Mouse (Mus musculus): ENCODE measurements around the gene Spdye4b. TPM values are rescaled to one million over a fixed set of nuclear protein-coding genes. Genes with fewer than 3 reads are reported as not detected.

The Spdye4b gene
- polyA plus RNA-seq, 1 experiment = not detected

DNA sequence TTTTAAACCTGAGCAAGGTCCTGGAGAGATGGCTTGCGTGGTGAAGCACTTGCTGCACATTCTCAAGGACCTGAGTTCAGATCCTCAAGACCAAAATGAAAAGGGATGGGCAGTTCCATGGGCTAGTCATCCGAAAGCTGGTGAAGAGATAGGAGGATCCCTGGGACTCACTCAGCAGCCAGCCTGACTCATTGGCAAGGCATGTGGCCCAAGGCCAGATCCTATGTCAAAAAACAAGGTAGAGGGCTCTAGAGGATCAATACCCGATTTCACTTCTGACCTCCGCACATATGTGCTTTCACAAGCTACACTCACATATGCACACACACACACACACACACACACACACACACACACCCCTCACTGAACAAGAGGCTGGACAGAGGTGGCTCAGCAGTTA, 15.7 kb downstream of the Spdye4b start:
- H3K4me1 ChIP-seq (ENCODE audit: control insufficient read depth, insufficient read depth, low read length) = no peaks in the 10 kb centered on the region
- H3K27ac ChIP-seq (ENCODE audit: insufficient read depth, low read length) = no peak overlapping the region
- no peak for TF ChIP-seq CTCF (IDR thresholded peaks at IDR 0.05; ENCODE audit: extremely low read depth, insufficient read depth, low read length)
- TF ChIP-seq POLR2A (IDR thresholded peaks at IDR 0.05; ENCODE audit: extremely low read depth, insufficient read depth, low read length) = no peak
- no peak overlapping the region for H3K4me3 ChIP-seq (ENCODE audit: insufficient read depth, low read length)

- no peak overlapping the region for H3K4me3 ChIP-seq (ENCODE audit: insufficient read depth, low read length)
- no peak overlapping the region for H3K27ac ChIP-seq (ENCODE audit: insufficient read depth, low read length)
- TF ChIP-seq CTCF (IDR thresholded peaks at IDR 0.05; ENCODE audit: extremely low read depth, insufficient read depth, low read length) (0 out of 2 replicates have a peak, but pooled peaks have one; percentile 2), POLR2A (IDR thresholded peaks at IDR 0.05; ENCODE audit: extremely low read depth, insufficient read depth, low read length) (no peak)
- no peaks in the 10 kb centered on the region for H3K4me1 ChIP-seq (ENCODE audit: control insufficient read depth, insufficient read depth, low read length)
These were observed 24.2 kb downstream of the Spdye4b start for GRCm38 (mm10) chr5:143205015-143205414.

- H3K27ac ChIP-seq (ENCODE audit: insufficient read depth, low read length) = no peak overlapping the region
- H3K4me1 ChIP-seq (ENCODE audit: control insufficient read depth, insufficient read depth, low read length) = no peaks in the 10 kb centered on the region
- H3K4me3 ChIP-seq (ENCODE audit: insufficient read depth, low read length) = no peak overlapping the region
- TF ChIP-seq CTCF (IDR thresholded peaks at IDR 0.05; ENCODE audit: extremely low read depth, insufficient read depth, low read length) (no peak), POLR2A (IDR thresholded peaks at IDR 0.05; ENCODE audit: extremely low read depth, insufficient read depth, low read length) (no peak)
These were observed 33.0 kb downstream of the Spdye4b start for GRCm38 (mm10) chr5:143213832-143214231.

DNA sequence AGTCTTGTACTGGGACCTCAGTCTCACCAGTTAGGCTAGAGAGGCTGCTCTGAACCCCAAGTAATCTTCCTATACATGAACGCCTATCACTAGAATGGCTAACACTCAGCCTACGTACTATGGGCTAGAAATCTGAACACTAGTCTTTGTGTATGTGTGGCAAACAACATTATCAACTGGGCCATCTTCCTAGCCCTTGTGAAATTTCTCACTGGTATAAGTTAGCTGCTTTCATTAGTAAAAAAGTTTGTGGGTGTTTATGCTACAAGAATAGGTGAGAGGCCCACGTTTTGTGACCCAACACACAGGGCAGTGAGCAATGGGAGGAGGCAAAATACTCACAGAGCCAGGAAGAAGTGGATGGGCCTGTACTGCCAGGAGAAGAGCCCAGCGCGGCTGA, 40.2 kb downstream of the Spdye4b start:
- Histone ChIP-seq H3K4me1 (ENCODE audit: control insufficient read depth, insufficient read depth, low read length) (no peaks in the 10 kb centered on the region), H3K4me3 (ENCODE audit: insufficient read depth, low read length) (no peak overlapping the region), H3K27ac (ENCODE audit: insufficient read depth, low read length) (no peak overlapping the region)
- TF ChIP-seq POLR2A (IDR thresholded peaks at IDR 0.05; ENCODE audit: extremely low read depth, insufficient read depth, low read length) = no peak
- TF ChIP-seq CTCF (IDR thresholded peaks at IDR 0.05; ENCODE audit: extremely low read depth, insufficient read depth, low read length) = no peak

- H3K4me3 ChIP-seq (ENCODE audit: insufficient read depth, low read length) = no peak overlapping the region
- H3K27ac ChIP-seq (ENCODE audit: insufficient read depth, low read length) = no peak overlapping the region
- no peaks in the 10 kb centered on the region for H3K4me1 ChIP-seq (ENCODE audit: control insufficient read depth, insufficient read depth, low read length)
- TF ChIP-seq CTCF (IDR thresholded peaks at IDR 0.05; ENCODE audit: extremely low read depth, insufficient read depth, low read length) (no peak), POLR2A (IDR thresholded peaks at IDR 0.05; ENCODE audit: extremely low read depth, insufficient read depth, low read length) (no peak)
These were observed 41.5 kb downstream of the Spdye4b start for GRCm38 (mm10) chr5:143222287-143222686.

DNA sequence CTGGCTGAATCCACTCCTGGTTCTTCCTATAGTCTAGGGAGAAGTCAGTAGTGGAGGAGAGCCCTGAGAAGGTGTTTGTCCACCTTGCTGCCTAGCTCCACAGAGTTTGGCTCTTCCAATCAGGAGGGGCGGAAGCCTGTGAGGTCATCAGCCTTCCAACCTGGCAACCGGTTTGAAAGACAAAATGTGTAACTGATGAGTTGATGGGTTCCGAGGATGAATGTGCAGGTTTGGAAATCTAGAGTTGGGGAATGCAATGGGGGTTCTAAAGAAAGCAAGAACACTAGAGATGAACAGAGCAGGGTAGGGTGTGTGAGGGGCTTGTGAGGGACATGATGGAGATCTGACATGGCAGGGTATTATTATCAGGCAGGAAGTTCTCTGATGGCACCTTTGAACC, 46.0 kb downstream of the Spdye4b start, which contains the start of gene Spdye4a:
Gene Spdye4a (minus strand): TSS at position 101 of the 400 bp plus-strand sequence.
- H3K27ac ChIP-seq (ENCODE audit: insufficient read depth, low read length) = no peak within 1 kb of the TSS
- TF ChIP-seq CTCF (IDR thresholded peaks at IDR 0.05; ENCODE audit: extremely low read depth, insufficient read depth, low read length) (no peak), POLR2A (IDR thresholded peaks at IDR 0.05; ENCODE audit: extremely low read depth, insufficient read depth, low read length) (no peak)
- H3K4me1 ChIP-seq (ENCODE audit: control insufficient read depth, insufficient read depth, low read length) = no peaks in the 10 kb centered on the region
- H3K4me3 ChIP-seq (ENCODE audit: insufficient read depth, low read length) = no peak within 1 kb of the TSS

- TF ChIP-seq POLR2A (IDR thresholded peaks at IDR 0.05; ENCODE audit: extremely low read depth, insufficient read depth, low read length) (peak; percentile 92), CTCF (IDR thresholded peaks at IDR 0.05; ENCODE audit: extremely low read depth, insufficient read depth, low read length) (no peak)
- peaks cover 8% of the 10 kb centered on the region; the same call in 1 of the 2 replicates for H3K4me1 ChIP-seq (ENCODE audit: control insufficient read depth, insufficient read depth, low read length)
- H3K27ac ChIP-seq (ENCODE audit: insufficient read depth, low read length) = peak within 1 kb of the TSS; percentile 67
- peak within 1 kb of the TSS; percentile 73 for H3K4me3 ChIP-seq (ENCODE audit: insufficient read depth, low read length)
These were observed 54.3 kb downstream of the Spdye4b start, which contains the start of gene Zfp12 for GRCm38 (mm10) chr5:143235028-143235693. Gene Zfp12, plus strand, starts transcription at chr5:143235163.

DNA sequence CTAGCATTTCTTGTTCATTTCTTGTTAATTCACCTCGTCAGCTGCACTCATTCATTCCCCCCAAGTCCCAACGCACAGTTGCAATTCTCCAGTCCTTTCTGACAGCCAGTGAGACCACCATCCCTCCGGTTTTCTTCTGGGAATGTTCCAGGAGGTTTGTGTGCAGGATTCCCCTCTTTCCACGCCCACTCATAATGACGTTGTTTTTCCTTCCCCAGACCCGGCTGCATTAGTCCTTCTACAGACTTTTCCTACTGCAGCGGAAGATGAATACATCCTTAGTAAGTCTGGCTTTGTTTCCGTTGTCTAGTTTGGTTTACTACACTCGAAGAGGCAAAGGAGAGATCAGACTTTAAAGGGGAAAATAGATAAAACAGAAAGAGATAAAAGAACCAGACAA, 55.2 kb downstream of the Spdye4b start:
- Histone ChIP-seq H3K4me1 (ENCODE audit: control insufficient read depth, insufficient read depth, low read length) (peaks cover 8% of the 10 kb centered on the region; the same call in 1 of the 2 replicates), H3K27ac (ENCODE audit: insufficient read depth, low read length) (no peak overlapping the region), H3K4me3 (ENCODE audit: insufficient read depth, low read length) (peak overlapping the region; percentile 73; the same call in 1 of the 2 replicates)
- no peak for TF ChIP-seq POLR2A (IDR thresholded peaks at IDR 0.05; ENCODE audit: extremely low read depth, insufficient read depth, low read length)
- TF ChIP-seq CTCF (IDR thresholded peaks at IDR 0.05; ENCODE audit: extremely low read depth, insufficient read depth, low read length) = no peak

GRCm38 (mm10) chr5:143244926-143245325, 64.1 kb downstream of the Spdye4b start:
- no peak overlapping the region for H3K27ac ChIP-seq (ENCODE audit: insufficient read depth, low read length)
- TF ChIP-seq CTCF (IDR thresholded peaks at IDR 0.05; ENCODE audit: extremely low read depth, insufficient read depth, low read length) (no peak), POLR2A (IDR thresholded peaks at IDR 0.05; ENCODE audit: extremely low read depth, insufficient read depth, low read length) (no peak)
- H3K4me3 ChIP-seq (ENCODE audit: insufficient read depth, low read length) = no peak overlapping the region
- H3K4me1 ChIP-seq (ENCODE audit: control insufficient read depth, insufficient read depth, low read length) = no peaks in the 10 kb centered on the region

GRCm38 (mm10) chr5:143252039-143252438, 71.2 kb downstream of the Spdye4b start:
- Histone ChIP-seq H3K4me3 (ENCODE audit: insufficient read depth, low read length) (no peak overlapping the region), H3K4me1 (ENCODE audit: control insufficient read depth, insufficient read depth, low read length) (no peaks in the 10 kb centered on the region), H3K27ac (ENCODE audit: insufficient read depth, low read length) (no peak overlapping the region)
- TF ChIP-seq POLR2A (IDR thresholded peaks at IDR 0.05; ENCODE audit: extremely low read depth, insufficient read depth, low read length) (0 out of 2 replicates have a peak, but pooled peaks have one; percentile 7), CTCF (IDR thresholded peaks at IDR 0.05; ENCODE audit: extremely low read depth, insufficient read depth, low read length) (no peak)
